Mouse (Mus musculus) forebrain, embryonic 13.5 days (tissue): ENCODE results near the gene Mxd4. TPM values are rescaled to one million over a fixed set of nuclear protein-coding genes. Genes with fewer than 3 reads are reported as not detected.

Source experiments
- ATAC-seq: fragments of 200-750 bp; cut with Nextera tagmentation; 2 replicates; pipeline ENCODE4 v1.8.0; 2017
- H3K27ac ChIP-seq: fragments of 300-500 bp; sonication (generic); 2 replicates; pipeline ENCODE4 v1.5.1; 2015; ENCODE audit warnings: inconsistent platforms, mild to moderate bottlenecking, moderate library complexity
- H3K27me3 ChIP-seq: fragments of 300-500 bp; sonication (generic); 2 replicates; pipeline ENCODE4 v1.6.1; 2015; ENCODE audit warnings: mild to moderate bottlenecking, inconsistent platforms
- H3K36me3 ChIP-seq: fragments of 300-500 bp; sonication (generic); 2 replicates; pipeline ENCODE4 v1.6.1; 2015; ENCODE audit warnings: mild to moderate bottlenecking, inconsistent platforms; ENCODE audit not compliant: poor library complexity, severe bottlenecking
- H3K4me1 ChIP-seq: fragments of 300-500 bp; sonication (generic); 2 replicates; pipeline ENCODE4 v1.6.1; 2015; ENCODE audit warnings: inconsistent platforms
- H3K4me2 ChIP-seq: fragments of 300-500 bp; sonication (generic); 2 replicates; pipeline ENCODE4 v1.6.1; 2015; ENCODE audit warnings: inconsistent platforms, mild to moderate bottlenecking, moderate library complexity
- H3K4me3 ChIP-seq: fragments of 300-500 bp; sonication (generic); 2 replicates; pipeline ENCODE4 v1.5.1; 2015; ENCODE audit warnings: mild to moderate bottlenecking, inconsistent platforms
- H3K9ac ChIP-seq: fragments of 300-500 bp; sonication (generic); 2 replicates; pipeline ENCODE4 v1.6.1; 2015; ENCODE audit warnings: mild to moderate bottlenecking, inconsistent platforms
- H3K9me3 ChIP-seq: fragments of 300-500 bp; sonication (generic); replicated peaks from 2 replicates; pipeline ENCODE4 v1.6.1; 2016; ENCODE audit warnings: inconsistent platforms
- WGBS: fragments of 180-500 bp; shearing (Covaris S2); methylation state at CpG from one replicate; pipeline ENCODE4 v1.1.7; 2015; 5-methylcytosine and 5-hydroxymethylcytosine counted together
- polyA plus RNA-seq: library from polyadenylated mRNA; unstranded; fragments of >200 nt; fragmentation: Nextera tagmentation; extraction: Ambion mirVana; gene quantifications from 2 replicates; pipeline ENCODE4 v1.2.1, GENCODE M21; 2015

Mxd4 gene
- polyA plus RNA-seq, result 28.2 and 31.1 TPM in 2 replicates

GRCm38 (mm10) chr5:34187601-34188316 is at the start of gene Mxd4:
Gene Mxd4, minus strand, starts transcription at chr5:34187720.
- Histone ChIP-seq H3K9ac (peak within 1 kb of the TSS; percentile 89), H3K4me1 (peaks cover 48% of the 10 kb centered on the region), H3K4me2 (peak within 1 kb of the TSS; percentile 84), H3K36me3 (no peaks in the 10 kb centered on the region), H3K9me3 (no peaks in the 10 kb centered on the region), H3K4me3 (peak within 1 kb of the TSS; percentile 88), H3K27me3 (peaks cover 8% of the 10 kb centered on the region; the same call in 1 of the 2 replicates), H3K27ac (peak within 1 kb of the TSS; percentile 82)
- peak; percentile 99 for ATAC-seq
- WGBS, result under 1% methylated on average over 56 of the region's 60 CpGs

- no peaks in the 10 kb centered on the region for H3K36me3 ChIP-seq
- WGBS, result 57% methylated on average over 10 of the region's 10 CpGs
- H3K4me3 ChIP-seq, result no peak overlapping the region
- no peaks in the 10 kb centered on the region for H3K27me3 ChIP-seq
- no peak overlapping the region for H3K9ac ChIP-seq
- H3K27ac ChIP-seq, result no peak overlapping the region
- H3K9me3 ChIP-seq, result no peaks in the 10 kb centered on the region
- no peak overlapping the region for H3K4me2 ChIP-seq
- ATAC-seq, result no peak
- peaks cover 4% of the 10 kb centered on the region; the same call in 1 of the 2 replicates for H3K4me1 ChIP-seq
Measured at GRCm38 (mm10) chr5:34235898-34236420, 48.4 kb upstream of the Mxd4 start.

GRCm38 (mm10) chr5:34235056-34235455 is 47.5 kb upstream of the Mxd4 start:
- Histone ChIP-seq H3K9ac (no peak overlapping the region), H3K4me1 (peaks cover 4% of the 10 kb centered on the region; the same call in 1 of the 2 replicates), H3K4me2 (no peak overlapping the region), H3K4me3 (no peak overlapping the region), H3K36me3 (no peaks in the 10 kb centered on the region), H3K27me3 (no peaks in the 10 kb centered on the region), H3K27ac (no peak overlapping the region), H3K9me3 (no peaks in the 10 kb centered on the region)
- 80% methylated on average over 4 of the region's 4 CpGs for WGBS
- no peak for ATAC-seq

GRCm38 (mm10) chr5:34233221-34233515 is 45.6 kb upstream of the Mxd4 start:
- Histone ChIP-seq H3K4me2 (no peak overlapping the region), H3K4me3 (no peak overlapping the region), H3K9me3 (no peaks in the 10 kb centered on the region), H3K27ac (no peak overlapping the region), H3K27me3 (no peaks in the 10 kb centered on the region), H3K36me3 (no peaks in the 10 kb centered on the region), H3K4me1 (peaks cover 4% of the 10 kb centered on the region; the same call in 1 of the 2 replicates), H3K9ac (no peak overlapping the region)
- ATAC-seq, result no peak
- WGBS, result 87% methylated on average over 6 of the region's 6 CpGs

- ATAC-seq, result no peak
- Histone ChIP-seq H3K27ac (no peak overlapping the region), H3K9me3 (no peaks in the 10 kb centered on the region), H3K4me3 (no peak overlapping the region), H3K9ac (no peak overlapping the region), H3K27me3 (no peaks in the 10 kb centered on the region), H3K36me3 (no peaks in the 10 kb centered on the region), H3K4me1 (peaks cover 4% of the 10 kb centered on the region; the same call in 1 of the 2 replicates), H3K4me2 (no peak overlapping the region)
- 76% methylated on average over 8 of the region's 8 CpGs for WGBS
Measured at GRCm38 (mm10) chr5:34232481-34233220, 45.1 kb upstream of the Mxd4 start.

- H3K4me1 ChIP-seq, result peaks cover 4% of the 10 kb centered on the region; the same call in 1 of the 2 replicates
- WGBS, result 90% methylated on average over 6 of the region's 6 CpGs
- no peak overlapping the region for H3K4me2 ChIP-seq
- ATAC-seq, result no peak
- no peak overlapping the region for H3K4me3 ChIP-seq
- no peaks in the 10 kb centered on the region for H3K27me3 ChIP-seq
- H3K9me3 ChIP-seq, result no peaks in the 10 kb centered on the region
- H3K9ac ChIP-seq, result no peak overlapping the region
- H3K27ac ChIP-seq, result no peak overlapping the region
- no peaks in the 10 kb centered on the region for H3K36me3 ChIP-seq
Measured at GRCm38 (mm10) chr5:34231901-34232300, 44.4 kb upstream of the Mxd4 start.

- H3K9ac ChIP-seq, result no peak overlapping the region
- no peak overlapping the region for H3K4me3 ChIP-seq
- H3K4me2 ChIP-seq, result no peak overlapping the region
- ATAC-seq, result no peak
- no peaks in the 10 kb centered on the region for H3K27me3 ChIP-seq
- no peak overlapping the region for H3K27ac ChIP-seq
- peaks cover 4% of the 10 kb centered on the region; the same call in 1 of the 2 replicates for H3K4me1 ChIP-seq
- no peaks in the 10 kb centered on the region for H3K9me3 ChIP-seq
- no peaks in the 10 kb centered on the region for H3K36me3 ChIP-seq
- 88% methylated on average over 9 of the region's 9 CpGs for WGBS
Measured at GRCm38 (mm10) chr5:34230599-34231485, 43.3 kb upstream of the Mxd4 start.

- ATAC-seq, result no peak
- no peak overlapping the region for H3K9ac ChIP-seq
- WGBS, result 93% methylated on average over 5 of the region's 5 CpGs
- H3K4me3 ChIP-seq, result no peak overlapping the region
- no peaks in the 10 kb centered on the region for H3K36me3 ChIP-seq
- H3K9me3 ChIP-seq, result no peaks in the 10 kb centered on the region
- no peaks in the 10 kb centered on the region for H3K4me1 ChIP-seq
- H3K27ac ChIP-seq, result no peak overlapping the region
- no peak overlapping the region for H3K4me2 ChIP-seq
- H3K27me3 ChIP-seq, result no peaks in the 10 kb centered on the region
Measured at GRCm38 (mm10) chr5:34229503-34229902, 42.0 kb upstream of the Mxd4 start.

GRCm38 (mm10) chr5:34225516-34225915 is 38.0 kb upstream of the Mxd4 start:
- Histone ChIP-seq H3K27ac (no peak overlapping the region), H3K9me3 (no peaks in the 10 kb centered on the region), H3K4me2 (no peak overlapping the region), H3K4me1 (no peaks in the 10 kb centered on the region), H3K9ac (no peak overlapping the region), H3K4me3 (no peak overlapping the region), H3K27me3 (no peaks in the 10 kb centered on the region), H3K36me3 (no peaks in the 10 kb centered on the region)
- no peak for ATAC-seq
- 82% methylated on average over 2 of the region's 2 CpGs for WGBS

- no peaks in the 10 kb centered on the region for H3K4me1 ChIP-seq
- no peak overlapping the region for H3K4me3 ChIP-seq
- no peak overlapping the region for H3K4me2 ChIP-seq
- H3K27ac ChIP-seq, result no peak overlapping the region
- WGBS, result 89% methylated on average over 5 of the region's 5 CpGs
- no peaks in the 10 kb centered on the region for H3K9me3 ChIP-seq
- no peaks in the 10 kb centered on the region for H3K36me3 ChIP-seq
- no peak overlapping the region for H3K9ac ChIP-seq
- ATAC-seq, result no peak
- H3K27me3 ChIP-seq, result no peaks in the 10 kb centered on the region
Measured at GRCm38 (mm10) chr5:34224515-34224914, 37.0 kb upstream of the Mxd4 start.

GRCm38 (mm10) chr5:34220001-34220400 is 32.5 kb upstream of the Mxd4 start:
- no peak overlapping the region for H3K27ac ChIP-seq
- no peaks in the 10 kb centered on the region for H3K9me3 ChIP-seq
- H3K27me3 ChIP-seq, result no peaks in the 10 kb centered on the region
- WGBS, result 83% methylated on average over 4 of the region's 4 CpGs
- H3K4me1 ChIP-seq, result no peaks in the 10 kb centered on the region
- no peaks in the 10 kb centered on the region for H3K36me3 ChIP-seq
- ATAC-seq, result no peak
- no peak overlapping the region for H3K4me2 ChIP-seq
- no peak overlapping the region for H3K9ac ChIP-seq
- H3K4me3 ChIP-seq, result no peak overlapping the region

GRCm38 (mm10) chr5:34218672-34219071 is 31.2 kb upstream of the Mxd4 start:
- no peaks in the 10 kb centered on the region for H3K36me3 ChIP-seq
- H3K9ac ChIP-seq, result no peak overlapping the region
- H3K4me2 ChIP-seq, result no peak overlapping the region
- ATAC-seq, result no peak
- no peaks in the 10 kb centered on the region for H3K4me1 ChIP-seq
- 87% methylated on average over 5 of the region's 5 CpGs for WGBS
- H3K9me3 ChIP-seq, result no peaks in the 10 kb centered on the region
- no peaks in the 10 kb centered on the region for H3K27me3 ChIP-seq
- H3K27ac ChIP-seq, result no peak overlapping the region
- H3K4me3 ChIP-seq, result no peak overlapping the region
